Mouse (Mus musculus) G1E (cell line): ENCODE measurements around the gene Sar1a.

Experiments
- CTCF ChIP-seq: IDR thresholded peaks from 2 replicates; pipeline ENCODE4 v1.5.1; 2012; ENCODE audit warnings: low read depth, low read length, inconsistent platforms, mixed read lengths
- GATA1 ChIP-seq: IDR thresholded peaks from 2 replicates; pipeline ENCODE4 v1.6.1; 2012; ENCODE audit warnings: borderline replicate concordance, low read length, inconsistent platforms, mixed read lengths

- TF ChIP-seq GATA1 (no peak), CTCF (no peak)
Measured at GRCm38 (mm10) chr10:61714771-61715461, 34.8 kb downstream of the Sar1a start, which contains the start of gene Aifm2.
